Mouse (Mus musculus) B cell, adult 62 days (primary cell): Measurements from ENCODE around the gene Kif4. TPM values are rescaled to one million over a fixed set of nuclear protein-coding genes. Genes with fewer than 3 reads are reported as not detected.

Source experiments
- total RNA-seq: library from RNA; stranded (reverse); gene quantifications from 4 replicates; pipeline ENCODE4 v1.2.4, GENCODE M21; 2023

The Kif4 gene
- 0.63 to 1.9 TPM (median 1.5 TPM) in 4 replicates for total RNA-seq

DNA sequence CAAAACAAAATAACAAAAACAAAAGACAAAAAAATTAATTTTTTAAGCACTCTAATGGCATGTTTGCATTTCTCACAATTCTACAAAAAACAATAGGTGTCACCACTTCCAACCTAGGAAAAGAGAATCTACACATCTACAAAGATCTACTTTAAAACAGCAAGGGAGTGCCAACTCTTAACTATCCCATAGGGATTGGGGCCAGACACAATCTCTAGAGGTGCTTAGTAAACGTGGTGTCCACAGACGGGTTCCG, at the start of gene Kif4:
TSS of gene Kif4 (plus strand) at position 192 of the 256 bp plus-strand sequence.

DNA sequence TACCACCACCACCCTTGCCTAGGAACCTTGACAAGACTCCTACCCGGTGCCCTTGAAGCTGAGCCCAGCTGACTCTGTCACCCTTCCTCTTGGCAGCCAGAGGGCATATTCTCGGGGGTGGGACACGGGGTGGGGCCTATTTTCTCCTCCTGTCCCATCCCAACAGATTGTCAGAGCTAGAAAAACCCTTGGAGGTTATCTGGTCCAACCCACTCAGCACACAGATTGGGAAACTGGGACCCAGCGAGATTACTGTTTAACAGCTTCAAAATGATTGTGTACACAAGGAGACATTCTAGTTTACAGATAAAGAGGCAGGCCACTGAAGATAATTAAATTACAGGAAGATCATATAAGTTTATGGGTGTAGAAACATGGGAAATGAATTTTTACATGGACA, 30.7 kb upstream of the Kif4 start, which contains the start of gene P2ry4:
TSS of gene P2ry4 (minus strand) at position 79 of the 400 bp plus-strand sequence.

DNA sequence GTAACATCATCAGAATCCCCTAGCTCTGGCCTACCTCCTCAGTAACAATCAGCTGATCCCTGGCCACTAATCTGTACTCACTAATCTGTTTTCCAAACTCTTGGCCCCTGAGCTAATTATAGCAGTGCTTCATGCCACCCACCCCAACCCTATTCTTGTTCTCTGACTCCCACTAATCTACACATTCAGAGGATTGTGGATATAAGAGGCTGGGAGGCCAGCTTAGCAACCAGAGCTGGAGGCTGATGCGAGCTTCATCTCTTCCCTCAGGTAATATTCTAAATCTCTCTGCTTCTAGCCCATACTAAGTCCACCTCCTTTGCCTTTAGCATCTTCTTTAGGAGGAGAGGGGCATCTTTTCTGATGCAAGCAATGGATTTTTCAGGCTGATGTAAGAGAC, 20.2 kb upstream of the Kif4 start, which contains the start of gene Arr3:
TSS of gene Arr3 (plus strand) at position 184 of the 400 bp plus-strand sequence.

DNA sequence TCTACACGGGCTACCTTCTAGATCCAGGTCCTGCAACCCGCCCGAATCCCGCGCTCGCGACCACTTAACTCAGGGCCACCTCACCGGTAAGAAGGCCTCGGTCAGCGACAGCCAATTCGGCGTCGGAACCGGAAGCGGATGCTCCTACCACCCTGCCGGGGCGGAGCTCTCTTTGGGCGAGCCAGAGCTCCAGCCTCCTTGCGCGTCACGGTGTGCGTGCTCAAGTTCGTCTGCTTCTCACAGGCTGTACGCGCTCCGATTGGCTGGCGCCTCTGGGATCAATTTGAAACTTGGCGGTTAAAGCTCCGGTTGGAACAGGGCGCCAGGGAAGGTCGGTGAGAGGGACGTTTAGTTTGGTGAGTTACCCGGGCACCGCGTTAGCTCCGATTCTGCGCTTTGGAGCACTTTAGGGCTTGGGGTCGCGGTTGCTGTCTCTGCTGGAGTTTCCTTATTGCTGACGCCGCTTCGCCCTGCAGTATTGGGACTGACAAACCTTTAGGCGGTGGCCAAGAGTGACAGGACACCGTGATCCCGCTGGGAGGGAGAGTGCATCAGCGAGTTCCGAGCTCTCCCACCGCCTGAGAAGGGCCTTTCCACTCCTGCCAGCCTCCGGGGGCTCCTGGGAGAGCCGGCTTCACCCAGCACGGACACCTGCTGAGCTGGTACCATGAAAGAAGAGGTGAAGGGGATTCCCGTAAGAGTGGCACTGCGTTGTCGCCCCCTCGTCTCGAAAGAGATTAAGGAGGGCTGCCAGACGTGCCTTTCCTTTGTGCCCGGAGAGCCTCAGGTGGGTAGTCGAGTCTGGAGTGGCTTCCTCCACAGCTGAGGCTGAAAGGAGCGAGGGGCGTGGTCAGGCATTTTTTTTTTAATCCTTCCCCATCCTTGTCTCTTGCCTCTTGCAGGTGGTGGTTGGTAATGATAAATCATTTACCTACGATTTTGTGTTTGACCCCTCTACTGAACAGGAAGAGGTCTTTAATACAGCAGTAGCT, 561 bp downstream of the Kif4 start, which contains the start of gene Pdzd11:
TSS of gene Pdzd11 (minus strand) at position 767 of the 992 bp plus-strand sequence.

DNA sequence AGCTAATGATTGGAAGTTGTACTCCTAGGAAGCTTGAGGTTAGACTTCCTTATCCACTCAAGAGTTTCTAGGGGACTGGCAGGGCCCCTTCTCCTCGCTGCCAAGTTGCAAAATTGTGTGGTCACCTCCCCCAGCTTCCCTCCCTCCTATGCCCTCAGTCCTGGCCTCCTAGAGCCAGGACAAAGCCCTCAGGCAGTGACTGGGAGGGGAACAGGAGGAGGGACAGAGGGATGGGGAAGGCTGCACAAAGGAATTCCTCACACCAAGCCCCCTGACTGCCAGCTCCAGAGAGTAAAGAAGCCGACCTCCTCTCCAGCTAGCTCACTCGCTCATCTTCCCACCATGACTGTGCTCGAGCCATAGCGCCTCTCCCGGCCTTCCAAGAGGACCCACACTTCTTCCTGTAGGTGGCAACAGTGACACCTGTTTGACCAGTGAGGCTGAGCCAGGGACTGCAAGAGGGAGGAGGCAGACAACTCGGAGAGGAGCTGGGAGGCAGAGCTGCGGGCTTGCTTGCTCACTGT, 104.2 kb downstream of the Kif4 start, which contains the start of gene Gdpd2:
TSS of gene Gdpd2 (plus strand) at position 209 of the 524 bp plus-strand sequence.

DNA sequence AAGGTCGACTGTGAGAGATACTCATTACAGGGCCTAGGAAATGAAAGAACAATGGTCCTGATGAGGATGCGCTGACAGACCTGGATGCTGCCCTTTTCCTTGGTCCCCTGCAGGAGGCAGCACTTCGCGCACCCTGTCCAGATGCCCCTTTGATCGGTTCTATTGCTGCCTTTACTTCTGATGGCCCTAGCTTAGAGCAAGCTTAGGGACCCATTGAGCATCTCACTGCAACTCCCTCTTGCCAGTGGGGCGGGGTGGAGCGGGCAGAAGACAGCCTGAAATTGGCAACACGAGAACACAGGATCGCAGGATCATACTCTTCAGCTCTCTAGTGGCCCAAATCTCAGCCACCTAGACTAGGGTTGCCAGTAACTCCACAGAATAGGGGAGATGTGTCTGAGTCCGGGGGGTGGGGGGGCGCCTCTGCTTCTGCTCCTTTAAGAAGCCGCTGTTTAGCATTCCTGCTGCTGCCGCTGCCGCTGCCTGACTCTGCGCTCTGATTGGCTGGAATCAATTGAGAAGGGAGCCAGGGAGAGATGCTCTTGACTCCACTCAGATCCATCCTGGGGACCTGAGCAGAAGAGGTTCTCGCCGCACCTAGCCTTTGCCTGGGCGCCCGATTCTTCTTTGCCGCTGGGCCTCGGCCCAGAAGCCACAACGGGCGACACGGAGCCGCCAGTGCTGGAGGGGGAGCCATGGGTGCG, 141.8 kb downstream of the Kif4 start, which contains the start of gene Dlg3:
TSS of gene Dlg3 (plus strand) at position 542 of the 704 bp plus-strand sequence.

Other genes starting within 250 kb of the Kif4 start
- not detected in 4 replicates for gene Otud6a, start 196.7 kb upstream of the Kif4 start, total RNA-seq
- gene Awat2, start 183.0 kb upstream of the Kif4 start, total RNA-seq = 0.30 to 1.0 TPM (median 0.47 TPM) in 4 replicates
- gene Igbp1, start 131.4 kb upstream of the Kif4 start, total RNA-seq = 53.9 to 57.5 TPM (median 54.8 TPM) in 4 replicates
- 0.12 to 0.21 TPM (median 0.13 TPM) in 3 of 4 replicates, not detected in the other for gene Dgat2l6, start 100.9 kb upstream of the Kif4 start, total RNA-seq
- gene Awat1, start 53.5 kb upstream of the Kif4 start, total RNA-seq = not detected in 4 replicates
- not detected in 4 replicates for gene P2ry4, start 30.9 kb upstream of the Kif4 start, total RNA-seq
- not detected in 4 replicates for gene Arr3, start 20.2 kb upstream of the Kif4 start, total RNA-seq
- gene Pdzd11, start 831 bp downstream of the Kif4 start, total RNA-seq = 17.2 to 22.4 TPM (median 19.8 TPM) in 4 replicates
- gene Gdpd2, start 104.1 kb downstream of the Kif4 start, total RNA-seq = 0.30 TPM in 1 of 4 replicates, not detected in the others
- gene Dlg3, start 142.0 kb downstream of the Kif4 start, total RNA-seq = 4.7 to 9.0 TPM (median 5.3 TPM) in 4 replicates